Mouse (Mus musculus): Measurements from ENCODE around the gene Ficd. TPM values are rescaled to one million over a fixed set of nuclear protein-coding genes. Genes with fewer than 3 reads are reported as not detected.
A peak's percentile ranks its signal among the peaks of the same experiment; 100 is the strongest.

Gene Ficd
- polyA plus RNA-seq, 1 experiment = 1.2 TPM

DNA sequence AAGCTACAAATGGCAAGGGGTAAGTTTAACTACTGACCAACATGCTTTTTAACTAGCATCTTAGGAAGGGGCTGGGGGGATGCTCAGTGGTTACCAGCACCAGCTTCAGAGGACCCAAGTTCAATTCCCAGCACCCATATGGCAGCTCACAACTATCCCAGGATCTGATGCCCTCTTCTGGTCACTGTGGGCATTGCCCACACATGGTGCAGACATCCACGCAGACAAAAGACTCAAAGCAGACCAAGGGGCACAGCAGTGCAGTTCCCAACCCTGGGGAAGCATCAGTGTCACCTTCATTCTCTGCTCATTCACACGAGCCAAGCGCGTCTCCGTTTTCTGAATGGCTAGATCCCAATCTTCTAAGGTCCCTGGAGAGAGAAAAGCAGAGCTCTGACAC is 12.0 kb downstream of the Ficd start:
- no peak overlapping the region for H3K4me3 ChIP-seq (replicated peaks)
- H3K9me3 ChIP-seq = no peaks in the 10 kb centered on the region
- 0 out of 2 replicates have a peak, but pooled peaks cover 3% of the 10 kb centered on the region for H3K4me1 ChIP-seq
- TF ChIP-seq FLI1 (IDR thresholded peaks at IDR 0.05; ENCODE audit: low read length) = no peak
- TF ChIP-seq GATA1 (IDR thresholded peaks at IDR 0.05; ENCODE audit: borderline replicate concordance, low read length) = no peak
- peaks cover 99% of the 10 kb centered on the region for H3K36me3 ChIP-seq (replicated peaks; ENCODE audit: low read length)
- H3K27me3 ChIP-seq (replicated peaks) = no peaks in the 10 kb centered on the region

GRCm38 (mm10) chr5:113748556-113749331 is 13.1 kb downstream of the Ficd start:
- no peak for TF ChIP-seq GATA1 (IDR thresholded peaks at IDR 0.05; ENCODE audit: borderline replicate concordance, low read length)
- no peak for TF ChIP-seq FLI1 (IDR thresholded peaks at IDR 0.05; ENCODE audit: low read length)
- Histone ChIP-seq H3K9me3 (no peaks in the 10 kb centered on the region), H3K4me1 (0 out of 2 replicates have a peak, but pooled peaks cover 3% of the 10 kb centered on the region), H3K4me3 (replicated peaks) (no peak overlapping the region), H3K27me3 (replicated peaks) (no peaks in the 10 kb centered on the region), H3K36me3 (replicated peaks; ENCODE audit: low read length) (peaks cover 99% of the 10 kb centered on the region)

DNA sequence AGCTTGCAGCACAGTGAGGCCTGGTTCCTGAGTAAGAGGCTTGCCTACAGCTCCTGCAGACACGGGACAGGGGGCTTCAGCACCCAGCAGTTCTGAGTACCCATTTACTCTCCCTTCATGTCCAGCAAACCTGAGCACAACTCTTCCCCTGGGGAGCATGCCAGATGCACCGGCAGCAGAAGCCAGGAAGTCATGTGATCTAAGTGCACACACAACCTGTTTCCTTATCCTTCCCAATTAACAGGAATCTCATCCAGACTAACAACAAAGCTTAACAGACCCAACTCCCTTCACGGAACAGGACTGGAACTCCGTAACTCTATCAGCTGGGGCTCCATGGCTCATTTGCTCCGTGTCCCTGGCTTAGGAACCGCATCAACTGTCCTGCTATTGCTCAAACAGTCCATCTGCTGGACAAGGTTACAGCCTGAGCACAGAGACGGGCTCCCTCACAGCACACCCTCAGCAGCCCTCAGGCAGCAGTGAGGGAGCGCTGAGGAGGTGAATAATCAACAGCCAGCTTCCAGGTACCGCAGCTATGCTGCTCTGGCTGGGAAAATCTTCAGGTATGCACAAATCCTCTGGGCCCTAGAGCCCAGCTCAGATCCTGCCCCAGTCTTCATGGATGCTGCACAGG is 16.0 kb downstream of the Ficd start:
- Histone ChIP-seq H3K4me1 (0 out of 2 replicates have a peak, but pooled peaks cover 3% of the 10 kb centered on the region), H3K9me3 (no peaks in the 10 kb centered on the region), H3K36me3 (replicated peaks; ENCODE audit: low read length) (peaks cover 99% of the 10 kb centered on the region), H3K4me3 (replicated peaks) (no peak overlapping the region), H3K27me3 (replicated peaks) (no peaks in the 10 kb centered on the region)
- no peak for TF ChIP-seq FLI1 (IDR thresholded peaks at IDR 0.05; ENCODE audit: low read length)
- no peak for TF ChIP-seq GATA1 (IDR thresholded peaks at IDR 0.05; ENCODE audit: borderline replicate concordance, low read length)

DNA sequence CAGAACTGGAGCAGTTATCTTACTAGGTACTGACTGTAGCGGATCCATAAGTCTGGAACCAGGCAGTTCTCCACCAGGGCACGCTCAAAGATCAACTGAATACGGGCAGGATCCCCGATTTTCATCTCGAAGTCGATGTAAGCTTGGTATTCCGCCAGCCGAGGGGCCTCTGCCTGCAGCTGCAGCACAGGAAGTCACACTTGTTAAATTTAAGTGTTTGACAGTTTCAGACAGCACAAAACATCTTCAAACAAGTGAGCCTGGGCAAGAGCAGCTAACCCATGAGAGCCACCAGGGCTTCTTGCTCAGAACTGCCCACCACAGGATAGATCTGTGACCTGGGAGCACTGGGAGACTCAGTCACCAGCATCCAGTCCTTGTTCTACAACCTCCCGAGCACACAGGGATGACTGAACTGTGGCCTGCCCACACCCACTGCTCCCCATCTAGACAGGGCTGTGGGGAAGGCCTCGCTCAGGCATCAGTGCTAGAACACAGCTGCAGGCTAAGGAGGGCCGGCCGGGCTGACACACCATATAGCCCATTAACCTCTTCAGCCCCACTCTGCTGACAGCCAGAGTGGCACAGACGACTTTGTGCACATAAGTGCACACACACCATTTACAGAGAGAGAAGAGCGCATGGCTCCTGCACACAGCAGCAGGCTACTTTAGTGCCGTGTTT is 19.9 kb downstream of the Ficd start:
- Histone ChIP-seq H3K4me1 (0 out of 2 replicates have a peak, but pooled peaks cover 3% of the 10 kb centered on the region), H3K9me3 (no peaks in the 10 kb centered on the region), H3K27me3 (replicated peaks) (no peaks in the 10 kb centered on the region), H3K36me3 (replicated peaks; ENCODE audit: low read length) (peaks cover 100% of the 10 kb centered on the region), H3K4me3 (replicated peaks) (no peak overlapping the region)
- TF ChIP-seq FLI1 (IDR thresholded peaks at IDR 0.05; ENCODE audit: low read length) (no peak), GATA1 (IDR thresholded peaks at IDR 0.05; ENCODE audit: borderline replicate concordance, low read length) (no peak)

- TF ChIP-seq GATA1 (IDR thresholded peaks at IDR 0.05; ENCODE audit: borderline replicate concordance, low read length) (no peak), FLI1 (IDR thresholded peaks at IDR 0.05; ENCODE audit: low read length) (no peak)
- H3K36me3 ChIP-seq (replicated peaks; ENCODE audit: low read length) = peaks cover 98% of the 10 kb centered on the region
Observed at GRCm38 (mm10) chr5:113761585-113761984, 26.0 kb downstream of the Ficd start.

DNA sequence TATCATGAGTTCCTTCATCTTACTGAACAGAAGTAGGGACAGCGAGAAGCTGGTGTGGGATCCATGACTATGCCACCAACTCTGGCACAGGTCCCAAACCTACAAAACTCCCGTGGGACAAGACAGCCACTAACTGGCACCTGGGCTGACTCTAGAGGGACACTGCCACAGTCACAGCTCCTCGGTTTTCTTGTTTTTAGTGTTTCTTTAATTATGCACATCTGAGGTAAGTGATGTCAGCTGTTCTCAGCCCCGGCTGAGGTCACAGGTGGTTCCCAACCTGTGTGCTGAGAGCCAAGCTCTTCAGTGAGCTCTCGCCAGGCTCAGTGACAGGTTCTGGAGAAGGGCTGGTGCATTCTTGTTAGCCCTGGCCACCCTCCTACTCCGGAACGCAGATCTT is 28.8 kb downstream of the Ficd start:
- H3K36me3 ChIP-seq (replicated peaks; ENCODE audit: low read length) = peaks cover 94% of the 10 kb centered on the region
- H3K27me3 ChIP-seq (replicated peaks) = no peaks in the 10 kb centered on the region
- peaks cover 38% of the 10 kb centered on the region for H3K4me1 ChIP-seq
- no peaks in the 10 kb centered on the region for H3K9me3 ChIP-seq
- H3K4me3 ChIP-seq (replicated peaks) = no peak overlapping the region
- no peak for TF ChIP-seq GATA1 (IDR thresholded peaks at IDR 0.05; ENCODE audit: borderline replicate concordance, low read length)

More at GRCm38 (mm10) chr5:113761585-113761984, 26.0 kb downstream of the Ficd start:
- peaks cover 14% of the 10 kb centered on the region for H3K4me1 ChIP-seq
- no peaks in the 10 kb centered on the region for H3K9me3 ChIP-seq
- H3K4me3 ChIP-seq (replicated peaks) = no peak overlapping the region
- no peaks in the 10 kb centered on the region for H3K27me3 ChIP-seq (replicated peaks)

- Histone ChIP-seq H3K36me3 (replicated peaks; ENCODE audit: low read length) (peaks cover 80% of the 10 kb centered on the region), H3K4me3 (replicated peaks) (peak overlapping the region; percentile 38), H3K27me3 (replicated peaks) (no peaks in the 10 kb centered on the region)
Observed at GRCm38 (mm10) chr5:113765641-113766526, 30.3 kb downstream of the Ficd start.

DNA sequence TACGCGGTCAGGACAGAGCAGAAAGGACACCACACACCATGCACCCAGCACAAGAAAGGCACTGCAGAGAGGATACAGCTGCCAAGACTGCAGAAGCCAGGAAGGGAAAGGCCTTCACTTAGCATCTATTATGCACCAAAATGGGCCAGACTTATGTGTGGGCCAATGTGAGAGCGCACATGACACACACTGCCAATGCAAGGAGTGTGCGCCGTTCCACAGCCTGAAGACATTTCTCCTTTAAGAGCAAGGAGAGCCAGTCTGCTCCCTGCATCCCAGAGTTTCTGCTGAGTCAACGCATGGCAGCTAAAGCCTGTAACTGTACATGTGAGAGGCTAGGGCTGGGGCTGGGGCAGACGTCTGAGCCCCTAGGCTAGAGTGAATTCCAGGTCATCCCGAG is 33.2 kb downstream of the Ficd start:
- peaks cover 51% of the 10 kb centered on the region for H3K36me3 ChIP-seq (replicated peaks; ENCODE audit: low read length)
- no peaks in the 10 kb centered on the region for H3K27me3 ChIP-seq (replicated peaks)
- peaks cover 66% of the 10 kb centered on the region for H3K4me1 ChIP-seq
- H3K9me3 ChIP-seq = no peaks in the 10 kb centered on the region
- TF ChIP-seq FLI1 (IDR thresholded peaks at IDR 0.05; ENCODE audit: low read length) = no peak
- no peak for TF ChIP-seq GATA1 (IDR thresholded peaks at IDR 0.05; ENCODE audit: borderline replicate concordance, low read length)
- no peak overlapping the region for H3K4me3 ChIP-seq (replicated peaks)

More at GRCm38 (mm10) chr5:113765641-113766526, 30.3 kb downstream of the Ficd start:
- TF ChIP-seq FLI1 (IDR thresholded peaks at IDR 0.05; ENCODE audit: low read length) (no peak), GATA1 (IDR thresholded peaks at IDR 0.05; ENCODE audit: borderline replicate concordance, low read length) (no peak)
- Histone ChIP-seq H3K4me1 (peaks cover 52% of the 10 kb centered on the region), H3K9me3 (no peaks in the 10 kb centered on the region)

Measured in megakaryocyte, embryonic 14.5 days (primary cell).